Mouse (Mus musculus) intestine, postnatal 0 days (tissue): Measurements from ENCODE around the gene Perp. TPM values are rescaled to one million over a fixed set of nuclear protein-coding genes. Genes with fewer than 3 reads are reported as not detected.

ENCODE experiments used
- ATAC-seq: fragments of 200-750 bp; cut with Nextera tagmentation; 2 replicates; pipeline ENCODE4 v1.8.0; 2017; ENCODE audit warnings: mild to moderate bottlenecking, moderate TSS enrichment, moderate library complexity
- H3K27ac ChIP-seq: fragments of 300-500 bp; sonication (generic); 2 replicates; pipeline ENCODE4 v1.5.1; 2014; ENCODE audit warnings: mild to moderate bottlenecking, low read depth, low read length, moderate library complexity
- H3K27me3 ChIP-seq: fragments of 300-500 bp; sonication (generic); replicated peaks from 2 replicates; pipeline ENCODE4 v1.6.1; 2014; ENCODE audit warnings: low read length, mixed read lengths; ENCODE audit not compliant: control insufficient read depth, insufficient read depth
- H3K36me3 ChIP-seq: fragments of 300-500 bp; sonication (generic); 2 replicates; pipeline ENCODE4 v1.6.1; 2014; ENCODE audit warnings: mild to moderate bottlenecking, moderate library complexity; ENCODE audit not compliant: control insufficient read depth, insufficient read depth
- H3K4me1 ChIP-seq: fragments of 300-500 bp; sonication (generic); replicated peaks from 2 replicates; pipeline ENCODE4 v1.6.1; 2014; ENCODE audit warnings: antibody characterized with exemption, low read length, mixed read lengths; ENCODE audit not compliant: control insufficient read depth, insufficient read depth
- H3K4me2 ChIP-seq: fragments of 300-500 bp; sonication (generic); replicated peaks from 2 replicates; pipeline ENCODE4 v1.6.1; 2014; ENCODE audit warnings: low read depth, mild to moderate bottlenecking, moderate library complexity
- H3K4me3 ChIP-seq: fragments of 300-500 bp; sonication (generic); 2 replicates; pipeline ENCODE4 v1.5.1; 2014; ENCODE audit warnings: low read depth, low read length
- H3K9ac ChIP-seq: fragments of 300-500 bp; sonication (generic); 2 replicates; pipeline ENCODE4 v1.6.1; 2014; ENCODE audit warnings: mild to moderate bottlenecking, low read depth, low read length
- H3K9me3 ChIP-seq: fragments of 300-500 bp; sonication (generic); 2 replicates; pipeline ENCODE4 v1.6.1; 2016; ENCODE audit warnings: mixed run types; ENCODE audit not compliant: control insufficient read depth
- CTCF ChIP-seq: sonication (generic); IDR thresholded peaks from 2 replicates; pipeline ENCODE4 v1.5.1; 2016; ENCODE audit warnings: low read depth, mild to moderate bottlenecking, control low read depth, antibody characterized with exemption, moderate library complexity
- WGBS: fragments of 180-500 bp; shearing (Covaris S2); extraction: QIAGEN DNeasy Blood & Tissue Kit; methylation state at CpG from one replicate; pipeline ENCODE4 v1.1.7; 2014; 5-methylcytosine and 5-hydroxymethylcytosine counted together
- polyA plus RNA-seq: library from polyadenylated mRNA; unstranded; fragments of >200 nt; fragmentation: Nextera tagmentation; extraction: Ambion mirVana; gene quantifications from 2 replicates; pipeline ENCODE4 v1.2.1, GENCODE M21; 2015

The Perp gene
- polyA plus RNA-seq, 1 experiment from 2014 or later: 223 TPM

GRCm38 (mm10) chr10:18904108-18904507, 59.3 kb downstream of the Perp start:
- Histone ChIP-seq H3K4me2 (no peak overlapping the region), H3K4me3 (no peak overlapping the region), H3K27me3 (no peaks in the 10 kb centered on the region), H3K9me3 (no peaks in the 10 kb centered on the region), H3K4me1 (no peaks in the 10 kb centered on the region), H3K36me3 (no peaks in the 10 kb centered on the region), H3K9ac (no peak overlapping the region), H3K27ac (no peak overlapping the region)
- TF ChIP-seq CTCF: peak; percentile 96
- WGBS: 19% methylated on average over 6 of the region's 6 CpGs
- no peak for ATAC-seq

Other genes starting within 250 kb of the Perp start
- gene Arfgef3, start 101.1 kb upstream of the Perp start, polyA plus RNA-seq: 1.5 and 1.6 TPM in 2 replicates
- 0.08 and 0.10 TPM in 2 replicates for gene Gm4922, start 58.2 kb upstream of the Perp start, polyA plus RNA-seq
- 3.3 and 3.7 TPM in 2 replicates for gene Tnfaip3, start 170.6 kb downstream of the Perp start, polyA plus RNA-seq